Mouse (Mus musculus): ENCODE results near the gene Cryl1. TPM values are rescaled to one million over a fixed set of nuclear protein-coding genes. Genes with fewer than 3 reads are reported as not detected.

The Cryl1 gene
- total and polyA plus RNA-seq, 3 experiments: 9.7 to 21.4 (median 12.6) TPM

GRCm38 (mm10) chr14:57334833-57335232 lies 63.5 kb downstream of the Cryl1 start:
- ATAC-seq (ENCODE audit: extremely low read depth, insufficient number of reproducible peaks, low FRiP score, poor library complexity, severe bottlenecking) (no peak), DNase-seq (ENCODE audit: low spot score) (no peak)
- Histone ChIP-seq H3K4me1 (ENCODE audit: insufficient read depth, low read depth, low read length) (no peaks in the 10 kb centered on the region), H3K27me3 (ENCODE audit: insufficient read depth, low read length) (no peaks in the 10 kb centered on the region), H3K36me3 (replicated peaks) (no peaks in the 10 kb centered on the region), H3K4me3 (ENCODE audit: low read depth, low read length) (no peak overlapping the region), H3K9me3 (replicated peaks) (no peaks in the 10 kb centered on the region)
- TF ChIP-seq CTCF (IDR thresholded peaks at IDR 0.05; ENCODE audit: low read depth, low read length) (no peak), POLR2AphosphoS5 (IDR thresholded peaks at IDR 0.05; ENCODE audit: insufficient replicate concordance, low read depth, low read length) (no peak), GATA1 (IDR thresholded peaks at IDR 0.05; ENCODE audit: borderline replicate concordance, low read length) (no peak), TAL1 (conservative IDR thresholded peaks at IDR 0.05; ENCODE audit: low read depth, low read length) (no peak), GATA2 (IDR thresholded peaks at IDR 0.05; ENCODE audit: borderline replicate concordance, low read depth, low read length) (no peak)

GRCm38 (mm10) chr14:57332503-57332902 lies 65.8 kb downstream of the Cryl1 start:
- H3K36me3 ChIP-seq (replicated peaks): no peaks in the 10 kb centered on the region
- no peaks in the 10 kb centered on the region for H3K4me1 ChIP-seq (ENCODE audit: insufficient read depth, low read depth, low read length)
- DNase-seq (ENCODE audit: low spot score) (no peak), ATAC-seq (ENCODE audit: extremely low read depth, insufficient number of reproducible peaks, low FRiP score, poor library complexity, severe bottlenecking) (no peak; the same call in 1 of the 2 replicates)
- no peak overlapping the region for H3K4me3 ChIP-seq (ENCODE audit: low read depth, low read length)
- no peaks in the 10 kb centered on the region for H3K9me3 ChIP-seq (replicated peaks)
- TF ChIP-seq GATA2 (IDR thresholded peaks at IDR 0.05; ENCODE audit: borderline replicate concordance, low read depth, low read length) (no peak), GATA1 (IDR thresholded peaks at IDR 0.05; ENCODE audit: borderline replicate concordance, low read length) (no peak), TAL1 (conservative IDR thresholded peaks at IDR 0.05; ENCODE audit: low read depth, low read length) (no peak), POLR2AphosphoS5 (IDR thresholded peaks at IDR 0.05; ENCODE audit: insufficient replicate concordance, low read depth, low read length) (no peak), CTCF (IDR thresholded peaks at IDR 0.05; ENCODE audit: low read depth, low read length) (no peak)
- no peaks in the 10 kb centered on the region; the same call in 1 of the 2 replicates for H3K27me3 ChIP-seq (ENCODE audit: insufficient read depth, low read length)

GRCm38 (mm10) chr14:57331097-57331496 lies 67.2 kb downstream of the Cryl1 start:
- ATAC-seq (ENCODE audit: extremely low read depth, insufficient number of reproducible peaks, low FRiP score, poor library complexity, severe bottlenecking) (no peak), DNase-seq (ENCODE audit: low spot score) (no peak)
- Histone ChIP-seq H3K9me3 (replicated peaks) (no peaks in the 10 kb centered on the region), H3K4me1 (ENCODE audit: insufficient read depth, low read depth, low read length) (no peaks in the 10 kb centered on the region), H3K27me3 (ENCODE audit: insufficient read depth, low read length) (no peaks in the 10 kb centered on the region; the same call in 1 of the 2 replicates), H3K4me3 (ENCODE audit: low read depth, low read length) (no peak overlapping the region), H3K36me3 (replicated peaks) (no peaks in the 10 kb centered on the region)
- TF ChIP-seq GATA2 (IDR thresholded peaks at IDR 0.05; ENCODE audit: borderline replicate concordance, low read depth, low read length) (no peak), CTCF (IDR thresholded peaks at IDR 0.05; ENCODE audit: low read depth, low read length) (no peak), GATA1 (IDR thresholded peaks at IDR 0.05; ENCODE audit: borderline replicate concordance, low read length) (no peak), POLR2AphosphoS5 (IDR thresholded peaks at IDR 0.05; ENCODE audit: insufficient replicate concordance, low read depth, low read length) (no peak), TAL1 (conservative IDR thresholded peaks at IDR 0.05; ENCODE audit: low read depth, low read length) (no peak)

GRCm38 (mm10) chr14:57329600-57329999 lies 68.7 kb downstream of the Cryl1 start:
- Histone ChIP-seq H3K4me3 (ENCODE audit: low read depth, low read length) (no peak overlapping the region), H3K36me3 (replicated peaks) (no peaks in the 10 kb centered on the region), H3K4me1 (ENCODE audit: insufficient read depth, low read depth, low read length) (no peaks in the 10 kb centered on the region), H3K27me3 (ENCODE audit: insufficient read depth, low read length) (no peaks in the 10 kb centered on the region; the same call in 1 of the 2 replicates), H3K9me3 (replicated peaks) (no peaks in the 10 kb centered on the region)
- DNase-seq (ENCODE audit: low spot score) (no peak), ATAC-seq (ENCODE audit: extremely low read depth, insufficient number of reproducible peaks, low FRiP score, poor library complexity, severe bottlenecking) (no peak)
- no peak for TF ChIP-seq GATA1 (IDR thresholded peaks at IDR 0.05; ENCODE audit: borderline replicate concordance, low read length)
- no peak for TF ChIP-seq GATA2 (IDR thresholded peaks at IDR 0.05; ENCODE audit: borderline replicate concordance, low read depth, low read length)
- TF ChIP-seq CTCF (IDR thresholded peaks at IDR 0.05; ENCODE audit: low read depth, low read length): no peak
- TF ChIP-seq TAL1 (conservative IDR thresholded peaks at IDR 0.05; ENCODE audit: low read depth, low read length): no peak
- TF ChIP-seq POLR2AphosphoS5 (IDR thresholded peaks at IDR 0.05; ENCODE audit: insufficient replicate concordance, low read depth, low read length): no peak

GRCm38 (mm10) chr14:57326771-57327170 lies 71.6 kb downstream of the Cryl1 start:
- Histone ChIP-seq H3K27me3 (ENCODE audit: insufficient read depth, low read length) (no peaks in the 10 kb centered on the region; the same call in 1 of the 2 replicates), H3K9me3 (replicated peaks) (no peaks in the 10 kb centered on the region), H3K4me1 (ENCODE audit: insufficient read depth, low read depth, low read length) (no peaks in the 10 kb centered on the region), H3K36me3 (replicated peaks) (no peaks in the 10 kb centered on the region), H3K4me3 (ENCODE audit: low read depth, low read length) (no peak overlapping the region)
- ATAC-seq (ENCODE audit: extremely low read depth, insufficient number of reproducible peaks, low FRiP score, poor library complexity, severe bottlenecking): no peak
- TF ChIP-seq POLR2AphosphoS5 (IDR thresholded peaks at IDR 0.05; ENCODE audit: insufficient replicate concordance, low read depth, low read length): no peak
- TF ChIP-seq GATA2 (IDR thresholded peaks at IDR 0.05; ENCODE audit: borderline replicate concordance, low read depth, low read length): no peak
- no peak for TF ChIP-seq TAL1 (conservative IDR thresholded peaks at IDR 0.05; ENCODE audit: low read depth, low read length)
- TF ChIP-seq GATA1 (IDR thresholded peaks at IDR 0.05; ENCODE audit: borderline replicate concordance, low read length): no peak
- no peak for TF ChIP-seq CTCF (IDR thresholded peaks at IDR 0.05; ENCODE audit: low read depth, low read length)
- no peak for DNase-seq (ENCODE audit: low spot score)

- peaks cover 6% of the 10 kb centered on the region; the same call in 1 of the 2 replicates for H3K27me3 ChIP-seq (ENCODE audit: insufficient read depth, low read length)
- H3K4me1 ChIP-seq (ENCODE audit: insufficient read depth, low read depth, low read length): no peaks in the 10 kb centered on the region
These were observed 79.5 kb downstream of the Cryl1 start for GRCm38 (mm10) chr14:57318812-57319211.

More at GRCm38 (mm10) chr14:57318812-57319211, 79.5 kb downstream of the Cryl1 start:
- no peak for DNase-seq (ENCODE audit: low spot score)
- no peak for TF ChIP-seq POLR2AphosphoS5 (IDR thresholded peaks at IDR 0.05; ENCODE audit: insufficient replicate concordance, low read depth, low read length)
- no peak for TF ChIP-seq CTCF (IDR thresholded peaks at IDR 0.05; ENCODE audit: low read depth, low read length)
- TF ChIP-seq GATA2 (IDR thresholded peaks at IDR 0.05; ENCODE audit: borderline replicate concordance, low read depth, low read length): no peak
- TF ChIP-seq GATA1 (IDR thresholded peaks at IDR 0.05; ENCODE audit: borderline replicate concordance, low read length): no peak
- no peak for TF ChIP-seq TAL1 (conservative IDR thresholded peaks at IDR 0.05; ENCODE audit: low read depth, low read length)
- no peak for ATAC-seq (ENCODE audit: extremely low read depth, insufficient number of reproducible peaks, low FRiP score, poor library complexity, severe bottlenecking)
- no peaks in the 10 kb centered on the region for H3K36me3 ChIP-seq (replicated peaks)
- no peak overlapping the region for H3K4me3 ChIP-seq (ENCODE audit: low read depth, low read length)
- no peaks in the 10 kb centered on the region for H3K9me3 ChIP-seq (replicated peaks)

All from G1E (cell line).